Mouse (Mus musculus): ENCODE results near the gene Tbc1d22b. TPM values are rescaled to one million over a fixed set of nuclear protein-coding genes. Genes with fewer than 3 reads are reported as not detected.

Gene Tbc1d22b
- polyA plus RNA-seq, 1 experiment from 2014 or later, result 31.0 TPM

GRCm38 (mm10) chr17:29637895-29638294 lies 88.3 kb downstream of the Tbc1d22b start:
- Histone ChIP-seq H3K27ac (no peak overlapping the region), H3K9ac (no peak overlapping the region), H3K4me1 (no peaks in the 10 kb centered on the region), H3K36me3 (replicated peaks) (peaks cover 43% of the 10 kb centered on the region), H3K9me3 (no peaks in the 10 kb centered on the region), H3K27me3 (replicated peaks) (no peaks in the 10 kb centered on the region), H3K4me3 (no peak overlapping the region), H3K4me2 (no peak overlapping the region)
- no peak for ATAC-seq (replicated peaks)
- 90% methylated on average over 8 of the region's 8 CpGs for WGBS

DNA sequence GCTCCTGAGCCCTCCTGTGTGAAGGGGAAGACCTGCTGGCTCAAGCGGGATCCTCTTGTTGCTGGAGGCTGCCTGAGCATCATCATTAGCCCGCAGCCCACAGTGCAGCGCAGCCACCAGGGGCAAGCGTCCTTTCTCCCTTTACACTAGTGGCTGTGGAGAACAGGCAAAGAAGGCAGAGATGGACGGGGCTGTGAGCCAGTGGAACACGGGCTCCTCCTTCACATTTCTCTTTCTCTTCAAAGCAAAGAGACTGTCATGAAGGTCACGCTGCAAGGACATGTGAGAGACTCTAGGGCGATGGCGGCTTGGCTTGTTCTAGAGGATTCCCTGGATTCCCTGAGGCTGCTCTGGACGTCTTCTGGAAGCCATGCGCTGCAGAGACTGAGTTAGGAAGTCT lies 91.4 kb downstream of the Tbc1d22b start:
- no peak overlapping the region for H3K27ac ChIP-seq
- no peaks in the 10 kb centered on the region for H3K27me3 ChIP-seq (replicated peaks)
- H3K4me1 ChIP-seq, result no peaks in the 10 kb centered on the region
- no peak overlapping the region for H3K4me2 ChIP-seq
- ATAC-seq (replicated peaks), result no peak
- WGBS, result 93% methylated on average over 11 of the region's 11 CpGs
- H3K4me3 ChIP-seq, result no peak overlapping the region
- no peaks in the 10 kb centered on the region for H3K9me3 ChIP-seq
- peaks cover 28% of the 10 kb centered on the region for H3K36me3 ChIP-seq (replicated peaks)
- no peak overlapping the region for H3K9ac ChIP-seq

DNA sequence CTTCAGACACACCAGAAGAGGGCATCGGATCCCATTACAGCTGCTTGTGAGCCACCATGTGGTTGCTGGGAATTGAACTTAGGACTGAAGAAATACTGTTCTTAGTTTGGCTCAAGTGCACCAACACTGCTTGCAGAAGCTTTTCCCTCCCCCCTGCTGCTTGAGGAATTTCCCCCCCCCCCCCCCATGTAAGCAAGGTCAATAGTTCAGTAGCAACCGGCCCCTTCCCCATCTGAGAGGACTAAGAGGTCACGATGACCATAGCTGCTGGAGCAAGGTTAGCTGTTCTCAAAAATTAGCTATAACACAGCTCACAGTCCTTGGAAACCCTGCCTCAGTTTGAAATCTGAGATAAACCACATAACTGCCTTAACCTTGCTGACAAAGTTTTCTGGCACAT lies 92.6 kb downstream of the Tbc1d22b start:
- Histone ChIP-seq H3K4me3 (no peak overlapping the region), H3K36me3 (replicated peaks) (peaks cover 19% of the 10 kb centered on the region), H3K4me2 (no peak overlapping the region), H3K9me3 (no peaks in the 10 kb centered on the region), H3K27me3 (replicated peaks) (no peaks in the 10 kb centered on the region), H3K27ac (no peak overlapping the region), H3K4me1 (no peaks in the 10 kb centered on the region), H3K9ac (no peak overlapping the region)
- no peak for ATAC-seq (replicated peaks)
- WGBS, result 64% methylated on average over 3 of the region's 3 CpGs

Small RNA genes lying within 50 kb of the gene (microRNA-seq; reads per million reads assigned to microRNA genes)
- not detected for gene Mir7667

Other genes with a start within 250 kb of the Tbc1d22b start
- 3.6 and 4.0 TPM in 2 replicates for gene Pi16, start 232.1 kb upstream of the Tbc1d22b start, polyA plus RNA-seq (2015; fragmentation: Nextera tagmentation; extraction: Ambion mirVana)
- gene Mtch1, start 201.9 kb upstream of the Tbc1d22b start, polyA plus RNA-seq (2015; fragmentation: Nextera tagmentation; extraction: Ambion mirVana), result 519 and 548 TPM in 2 replicates
- 7.0 and 7.5 TPM in 2 replicates for gene Fgd2, start 188.9 kb upstream of the Tbc1d22b start, polyA plus RNA-seq (2015; fragmentation: Nextera tagmentation; extraction: Ambion mirVana)
- 10.3 and 10.9 TPM in 2 replicates for gene Pim1, start 59.0 kb upstream of the Tbc1d22b start, polyA plus RNA-seq (2015; fragmentation: Nextera tagmentation; extraction: Ambion mirVana)
- not detected in 2 replicates for gene Gm17657, start 147 bp upstream of the Tbc1d22b start, polyA plus RNA-seq (2015; fragmentation: Nextera tagmentation; extraction: Ambion mirVana)
- 1.5 and 1.7 TPM in 2 replicates for gene Tmem217, start 2.6 kb downstream of the Tbc1d22b start, polyA plus RNA-seq (2015; fragmentation: Nextera tagmentation; extraction: Ambion mirVana)
- gene Rnf8, start 65.0 kb downstream of the Tbc1d22b start, polyA plus RNA-seq (2015; fragmentation: Nextera tagmentation; extraction: Ambion mirVana), result 85.6 and 88.0 TPM in 2 replicates
- gene Gm28043, start 65.1 kb downstream of the Tbc1d22b start, polyA plus RNA-seq (2015; fragmentation: Nextera tagmentation; extraction: Ambion mirVana), result 1.8 and 2.2 TPM in 2 replicates
- 109 and 116 TPM in 2 replicates for gene Cmtr1, start 110.8 kb downstream of the Tbc1d22b start, polyA plus RNA-seq (2015; fragmentation: Nextera tagmentation; extraction: Ambion mirVana)
- gene Ccdc167, start 167.3 kb downstream of the Tbc1d22b start, polyA plus RNA-seq (2015; fragmentation: Nextera tagmentation; extraction: Ambion mirVana), result 9.3 and 10.4 TPM in 2 replicates

All from midbrain, embryonic 15.5 days (tissue).